Mouse (Mus musculus) kidney, adult 2 months (tissue): ENCODE data around the gene Ube2e1.

ENCODE experiments used
- CTCF ChIP-seq: fragments of 200-500 bp; conservative IDR thresholded peaks from 2 replicates; pipeline ENCODE4 v1.5.1; 2011; ENCODE audit warnings: low read depth, mild to moderate bottlenecking, control low read depth, low read length, moderate library complexity, mixed read lengths; ENCODE audit not compliant: insufficient read depth, insufficient read length
- POLR2A ChIP-seq: fragments of 200-500 bp; IDR thresholded peaks from one replicate; pipeline ENCODE4 v1.6.1; 2011; ENCODE audit warnings: low read depth, low read length, control low read depth

- TF ChIP-seq CTCF (no peak), POLR2A (no peak)
Observed at GRCm38 (mm10) chr14:18284581-18284980, 47.1 kb downstream of the Ube2e1 start.
